Mouse (Mus musculus) neural tube, embryonic 12.5 days (tissue): ENCODE measurements around the gene H2al2a. TPM values are rescaled to one million over a fixed set of nuclear protein-coding genes. Genes with fewer than 3 reads are reported as not detected.
"Not testable (repeated sequence)": the region's sequence is repeated elsewhere in the genome, so short reads cannot be mapped to it uniquely, and the experiment has no call there.

ENCODE experiments used
- ATAC-seq: fragments of 200-750 bp; cut with Nextera tagmentation; 2 replicates; pipeline ENCODE4 v1.8.0; 2017; ENCODE audit warnings: low read depth, mild to moderate bottlenecking, moderate TSS enrichment, moderate library complexity; ENCODE audit not compliant: low FRiP score
- H3K27ac ChIP-seq: fragments of 300-500 bp; sonication (generic); 2 replicates; pipeline ENCODE4 v1.5.1; 2016
- H3K27me3 ChIP-seq: fragments of 300-500 bp; sonication (generic); replicated peaks from 2 replicates; pipeline ENCODE4 v1.6.1; 2016; ENCODE audit warnings: mild to moderate bottlenecking
- H3K36me3 ChIP-seq: fragments of 300-500 bp; sonication (generic); 2 replicates; pipeline ENCODE4 v1.6.1; 2016; ENCODE audit warnings: mild to moderate bottlenecking
- H3K4me1 ChIP-seq: fragments of 300-500 bp; sonication (generic); 2 replicates; pipeline ENCODE4 v1.6.1; 2016
- H3K4me2 ChIP-seq: fragments of 300-500 bp; sonication (generic); replicated peaks from 2 replicates; pipeline ENCODE4 v1.6.1; 2016; ENCODE audit warnings: mild to moderate bottlenecking
- H3K4me3 ChIP-seq: fragments of 300-500 bp; sonication (generic); 2 replicates; pipeline ENCODE4 v1.5.1; 2016
- H3K9ac ChIP-seq: fragments of 300-500 bp; sonication (generic); 2 replicates; pipeline ENCODE4 v1.6.1; 2016; ENCODE audit warnings: mild to moderate bottlenecking
- H3K9me3 ChIP-seq: fragments of 300-500 bp; sonication (generic); 2 replicates; pipeline ENCODE4 v1.6.1; 2016; ENCODE audit warnings: mild to moderate bottlenecking
- WGBS: fragments of 180-500 bp; shearing (Covaris S2); methylation state at CpG from one replicate; pipeline ENCODE4 v1.1.7; 2016; 5-methylcytosine and 5-hydroxymethylcytosine counted together
- polyA plus RNA-seq: library from polyadenylated mRNA; unstranded; fragments of >200 nt; fragmentation: Nextera tagmentation; extraction: Ambion mirVana; gene quantifications from 2 replicates; pipeline ENCODE4 v1.2.1, GENCODE M21; 2016

The H2al2a gene
- polyA plus RNA-seq, 1 experiment from 2014 or later: not detected

GRCm38 (mm10) chr2:17970187-17970586, 26.6 kb downstream of the H2al2a start:
- no peak overlapping the region for H3K27ac ChIP-seq
- H3K9ac ChIP-seq: no peak overlapping the region
- no peak overlapping the region for H3K4me2 ChIP-seq
- H3K9me3 ChIP-seq: no peaks in the 10 kb centered on the region
- H3K27me3 ChIP-seq: no peaks in the 10 kb centered on the region
- ATAC-seq: 0 out of 2 replicates have a peak, but pooled peaks have one; percentile 37
- H3K4me3 ChIP-seq: no peak overlapping the region
- H3K36me3 ChIP-seq: no peaks in the 10 kb centered on the region
- H3K4me1 ChIP-seq: no peaks in the 10 kb centered on the region

- no peaks in the 10 kb centered on the region for H3K9me3 ChIP-seq
- no peaks in the 10 kb centered on the region for H3K27me3 ChIP-seq
- no peaks in the 10 kb centered on the region for H3K36me3 ChIP-seq
- no peak overlapping the region for H3K4me3 ChIP-seq
- 82% methylated on average over 2 of the region's 2 CpGs for WGBS
- no peak overlapping the region for H3K27ac ChIP-seq
- no peak overlapping the region for H3K4me2 ChIP-seq
- ATAC-seq: no peak
- H3K4me1 ChIP-seq: no peaks in the 10 kb centered on the region
- H3K9ac ChIP-seq: no peak overlapping the region
Observed at GRCm38 (mm10) chr2:17968571-17968970, 28.2 kb downstream of the H2al2a start.

- not testable (repeated sequence) for H3K27ac ChIP-seq, H3K4me1 ChIP-seq, H3K27me3 ChIP-seq, H3K36me3 ChIP-seq, H3K4me3 ChIP-seq, H3K4me2 ChIP-seq, H3K9ac ChIP-seq, ATAC-seq, H3K9me3 ChIP-seq
- WGBS: 85% methylated on average over 3 of the region's 3 CpGs
Observed at GRCm38 (mm10) chr2:17968037-17968436, 28.7 kb downstream of the H2al2a start.

GRCm38 (mm10) chr2:17959501-17959900, 37.3 kb downstream of the H2al2a start:
- Histone ChIP-seq H3K4me1 (no peaks in the 10 kb centered on the region), H3K9me3 (no peaks in the 10 kb centered on the region)
- WGBS: 86% methylated on average over 1 of the region's 1 CpGs

GRCm38 (mm10) chr2:17946875-17947274, 49.9 kb downstream of the H2al2a start:
- no peaks in the 10 kb centered on the region for H3K9me3 ChIP-seq
- no peaks in the 10 kb centered on the region for H3K36me3 ChIP-seq
- H3K4me1 ChIP-seq: no peaks in the 10 kb centered on the region
- H3K27me3 ChIP-seq: no peaks in the 10 kb centered on the region
- H3K27ac ChIP-seq: no peak overlapping the region
- H3K4me2 ChIP-seq: no peak overlapping the region
- 86% methylated on average over 3 of the region's 3 CpGs for WGBS
- no peak for ATAC-seq
- H3K4me3 ChIP-seq: no peak overlapping the region
- H3K9ac ChIP-seq: no peak overlapping the region

More at GRCm38 (mm10) chr2:17959501-17959900, 37.3 kb downstream of the H2al2a start:
- no peak overlapping the region for H3K27ac ChIP-seq
- no peak overlapping the region for H3K9ac ChIP-seq
- no peaks in the 10 kb centered on the region for H3K27me3 ChIP-seq
- H3K4me2 ChIP-seq: no peak overlapping the region
- H3K36me3 ChIP-seq: no peaks in the 10 kb centered on the region
- no peak overlapping the region for H3K4me3 ChIP-seq
- ATAC-seq: no peak

Other genes with a start within 250 kb of the H2al2a start
- gene A930004D18Rik, start 40.8 kb upstream of the H2al2a start, polyA plus RNA-seq: 17.1 and 17.6 TPM in 2 replicates
- gene Skida1, start 52.1 kb upstream of the H2al2a start, polyA plus RNA-seq: 13.2 and 13.4 TPM in 2 replicates
- 60.5 and 67.2 TPM in 2 replicates for gene Mllt10, start 58.3 kb upstream of the H2al2a start, polyA plus RNA-seq